Comparison of ENCODE assay signal across 33 mouse cellular contexts in the genomic region with DNA sequence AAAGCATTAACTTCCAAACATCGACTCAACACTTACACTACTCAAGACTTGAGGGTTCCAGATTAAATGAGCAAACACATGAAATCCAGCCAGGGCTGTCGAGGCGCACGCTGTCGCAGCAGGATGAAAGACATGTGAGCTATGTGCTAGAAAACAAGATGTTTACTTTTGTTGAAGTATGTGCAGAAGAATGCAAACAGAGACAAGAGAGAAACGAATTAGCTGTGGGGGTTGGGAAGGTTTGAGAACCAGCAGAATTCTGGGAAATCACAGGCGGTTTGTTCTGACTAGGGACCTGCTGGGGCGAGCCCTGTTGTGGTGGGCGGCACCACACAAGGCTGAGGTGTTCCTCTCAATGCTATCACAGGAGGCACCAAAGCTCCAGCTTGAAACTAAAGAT. TPM values are rescaled to one million over a fixed set of nuclear protein-coding genes. Genes with fewer than 3 reads are reported as not detected.
DNase-seq lines count a peak whose midpoint lies in the region; ATAC-seq and TF ChIP-seq lines count a peak whose summit lies in the region.
"Had no signal": no experiment of that assay in that cellular context is flagged by ENCODE, and none has a peak within 500 bp of the region (broad histone marks: within the 10 kb centered on the region; RNA-seq: fewer than 3 reads in every experiment).

No protein-coding gene starts in this region.

- H3K36me3 ChIP-seq in heart, embryonic 12.5 days: peaks cover 83% of the 10 kb centered on the region
- H3K36me3 ChIP-seq: liver, embryonic 12.5 days had no signal

- no peak overlapping the region for H3K4me3 ChIP-seq in lung, adult 2 months (replicated peaks; ENCODE audit: extremely low read depth, low read depth, low read length)
- H3K4me3 ChIP-seq in heart, embryonic 12.5 days: no peak overlapping the region
- H3K4me3 ChIP-seq: erythroblast, embryonic 14.5 days; heart, adult 2 months; heart, embryonic 13.5 days; left cerebral cortex, adult 2 months; liver, embryonic 12.5 days; megakaryocyte, embryonic 14.5 days; midbrain, embryonic 12.5 days; myocyte; neural tube, embryonic 12.5 days had no signal

- H3K4me1 ChIP-seq in lung, adult 2 months (ENCODE audit: control insufficient read depth, insufficient read depth, low read length): peaks cover 12% of the 10 kb centered on the region
- H3K4me1 ChIP-seq in heart, embryonic 12.5 days (replicated peaks): peaks cover 16% of the 10 kb centered on the region
- H3K4me1 ChIP-seq: liver, embryonic 12.5 days; megakaryocyte, embryonic 14.5 days; neural tube, embryonic 12.5 days had no signal

- ATAC-seq in heart, embryonic 12.5 days (ENCODE audit: insufficient number of reproducible peaks, low FRiP score): no peak
- ATAC-seq: CD4-positive, CD25-positive, alpha-beta regulatory T cell, adult 4 months; forebrain, embryonic 16.5 days; intestine, postnatal 0 days; liver, embryonic 12.5 days; liver, postnatal 0 days had no signal

- no peak for TF ChIP-seq POLR2A in lung, adult 2 months (IDR thresholded peaks at IDR 0.05; ENCODE audit: borderline replicate concordance, extremely low read depth, low read depth, low read length)

- no peak overlapping the region for H3K27ac ChIP-seq in heart, embryonic 12.5 days (ENCODE audit: poor library complexity, severe bottlenecking)
- H3K27ac ChIP-seq: heart, adult 2 months; heart, embryonic 13.5 days; hindbrain, embryonic 14.5 days; left cerebral cortex, adult 2 months; liver, embryonic 12.5 days; midbrain, embryonic 12.5 days; neural tube, embryonic 12.5 days had no signal

- no peak for TF ChIP-seq CTCF in lung, adult 2 months (IDR thresholded peaks at IDR 0.05; ENCODE audit: insufficient read depth, low read length)

- H3K4me2 ChIP-seq in heart, embryonic 12.5 days: no peak overlapping the region
- H3K4me2 ChIP-seq: heart, embryonic 13.5 days; hindbrain, embryonic 14.5 days; liver, embryonic 12.5 days; midbrain, embryonic 12.5 days; neural tube, embryonic 12.5 days had no signal

- WGBS in lung, adult 2 months: 51% methylated on average over 9 of the region's 9 CpGs
- WGBS in heart, embryonic 12.5 days: 83% methylated on average over 9 of the region's 9 CpGs

- DNase-seq in R1 (ENCODE audit: low read depth, low spot score): peak; percentile 36
- peak; percentile 57 for DNase-seq in lung, adult 2 months
- DNase-seq in lung, postnatal 10 days: peak; percentile 76
- DNase-seq in yolk sac, embryonic 10.5 days (ENCODE audit: low spot score): peak; percentile 59
- DNase-seq in left cerebral cortex, adult 9 months (ENCODE audit: low spot score in 2 of 2): no peak
- no peak for DNase-seq in kidney, adult 11 months
- DNase-seq: adrenal gland, postnatal 14 days; cerebellum, adult 11 months; cerebellum, adult 9-10 months; heart, adult 2 months; heart, postnatal 10 days; kidney, postnatal 14 days; liver, postnatal 0 days; right cerebral cortex, adult 18-20 months; thymus, postnatal 25 days had no signal

- H3K9me3 ChIP-seq in heart, embryonic 12.5 days (replicated peaks): no peaks in the 10 kb centered on the region
- H3K9me3 ChIP-seq: heart, embryonic 13.5 days; liver, embryonic 12.5 days; megakaryocyte, embryonic 14.5 days; midbrain, embryonic 12.5 days; neural tube, embryonic 12.5 days had no signal

- no peak overlapping the region for H3K9ac ChIP-seq in heart, embryonic 12.5 days
- H3K9ac ChIP-seq: heart, embryonic 13.5 days; hindbrain, embryonic 14.5 days; liver, embryonic 12.5 days; liver, postnatal 0 days; midbrain, embryonic 12.5 days; neural tube, embryonic 12.5 days had no signal

- no peaks in the 10 kb centered on the region for H3K27me3 ChIP-seq in heart, embryonic 12.5 days (replicated peaks)
- H3K27me3 ChIP-seq: heart, embryonic 13.5 days; liver, embryonic 12.5 days; neural tube, embryonic 12.5 days had no signal

RNA-seq across cellular contexts. Expression of a gene that starts 44.9 kb away (rescaled TPM):
- 18.5 and 21.6 TPM in 2 replicates for polyA plus RNA-seq in lung, adult 2 months (2012; rRNA removed)
- polyA plus RNA-seq in heart, embryonic 12.5 days (2016; fragmentation: Nextera tagmentation; extraction: Ambion mirVana): 40.1 and 43.3 TPM in 2 replicates

RNA-seq across cellular contexts. Expression of a gene that starts 46.3 kb away (rescaled TPM):
- 3.5 and 4.9 TPM in 2 replicates for polyA plus RNA-seq in lung, adult 2 months (2012; rRNA removed)
- 1.3 and 1.4 TPM in 2 replicates for polyA plus RNA-seq in heart, embryonic 12.5 days (2016; fragmentation: Nextera tagmentation; extraction: Ambion mirVana)
- polyA plus RNA-seq: erythroblast, embryonic 14.5 days had no signal

RNA-seq across cellular contexts. Expression of a gene that starts 58.6 kb away (rescaled TPM):
- polyA plus RNA-seq in lung, adult 2 months (2012; rRNA removed): not detected in 2 replicates
- not detected in 2 replicates for polyA plus RNA-seq in heart, embryonic 12.5 days (2016; fragmentation: Nextera tagmentation; extraction: Ambion mirVana)
- polyA plus RNA-seq: CD4-positive, CD25-positive, alpha-beta regulatory T cell, adult 4 months; embryonic facial prominence, embryonic 14.5 days; erythroblast, embryonic 14.5 days; forebrain, embryonic 11.5 days; forebrain, embryonic 16.5 days; heart, adult 2 months; heart, embryonic 13.5 days; hindbrain, embryonic 14.5 days; intestine, postnatal 0 days; kidney, embryonic 14.5 days; limb, embryonic 14.5 days; liver, embryonic 12.5 days; liver, postnatal 0 days; midbrain, embryonic 12.5 days; midbrain, postnatal 0 days; myocyte; neural tube, embryonic 12.5 days had no signal

Comparison
In these comparisons a context has a peak if more than half of its experiments do, and no peak if none do; other contexts are left out.
1. DNase-seq: peak in R1 (single experiment), lung, adult 2 months (single experiment), lung, postnatal 10 days (single experiment) and yolk sac, embryonic 10.5 days (single experiment); none in left cerebral cortex, adult 9 months (0 of 2) and kidney, adult 11 months (single experiment).